Mouse (Mus musculus): ENCODE measurements at regions not wholly inside any gene's neighbourhood (a gene's known extent, or its start where the extent isn't known, plus 50 kb on each side); places are given as distances from the start of the nearest gene placed in this dataset.

DNA sequence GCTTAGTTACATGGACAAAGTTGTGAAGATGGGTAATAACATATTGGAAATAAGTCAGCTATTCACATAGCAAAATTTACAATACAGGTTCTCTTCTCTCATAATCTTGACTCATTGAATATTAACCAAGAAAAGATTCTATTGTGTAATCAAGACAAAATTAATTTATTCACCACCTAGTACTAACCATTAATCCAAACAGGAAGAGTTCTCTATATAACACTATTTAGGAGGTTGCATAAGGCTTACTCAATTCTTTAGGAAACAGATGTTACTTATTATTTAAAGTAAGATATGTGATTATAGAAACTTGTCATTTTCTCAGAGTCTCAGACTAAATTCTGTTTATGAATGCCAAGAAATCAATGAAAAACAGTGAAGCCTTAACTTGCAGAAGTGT lies 600.4 kb upstream of the Tusc1 start:
- no peak for DNase-seq (ENCODE audit: low spot score)

DNA sequence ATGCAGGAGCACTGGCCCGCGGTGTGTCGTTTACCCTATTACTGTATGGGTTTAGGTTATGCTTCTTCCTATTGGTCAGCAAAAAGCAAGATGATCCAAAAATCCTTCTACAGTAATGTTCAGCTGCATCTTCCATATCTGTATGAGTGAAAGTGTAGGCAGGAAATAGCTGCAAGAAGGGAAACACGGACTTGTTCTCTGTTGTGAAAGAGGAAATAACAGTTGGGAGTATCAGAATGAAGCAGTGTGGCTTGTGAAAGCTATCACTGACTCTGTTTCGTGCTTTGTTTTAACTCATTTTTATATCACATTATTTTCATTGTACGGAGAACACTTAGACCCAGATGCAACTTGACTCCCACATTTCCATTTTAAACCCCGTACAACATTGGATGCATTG lies 591.8 kb upstream of the Tusc1 start:
- DNase-seq (ENCODE audit: low spot score): no peak

DNA sequence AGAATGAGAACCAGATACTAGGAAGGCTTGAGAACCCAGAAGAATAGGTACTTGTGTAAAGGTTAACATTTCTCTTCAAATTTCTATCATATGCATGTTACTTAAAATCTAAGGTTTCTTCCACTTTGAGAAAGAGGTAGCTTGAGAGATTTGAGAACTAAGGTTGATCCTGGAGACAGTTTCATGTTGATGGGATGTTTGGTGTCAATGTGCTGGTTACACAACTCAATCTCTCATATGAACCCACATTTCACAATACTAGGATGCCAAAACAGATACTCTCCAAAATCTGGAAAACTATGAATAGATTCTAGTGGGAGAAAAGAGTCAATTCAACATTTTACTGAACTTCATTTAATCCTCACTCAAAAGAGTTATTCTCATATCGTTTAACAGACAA lies 589.1 kb upstream of the Tusc1 start:
- DNase-seq (ENCODE audit: low spot score): no peak

DNA sequence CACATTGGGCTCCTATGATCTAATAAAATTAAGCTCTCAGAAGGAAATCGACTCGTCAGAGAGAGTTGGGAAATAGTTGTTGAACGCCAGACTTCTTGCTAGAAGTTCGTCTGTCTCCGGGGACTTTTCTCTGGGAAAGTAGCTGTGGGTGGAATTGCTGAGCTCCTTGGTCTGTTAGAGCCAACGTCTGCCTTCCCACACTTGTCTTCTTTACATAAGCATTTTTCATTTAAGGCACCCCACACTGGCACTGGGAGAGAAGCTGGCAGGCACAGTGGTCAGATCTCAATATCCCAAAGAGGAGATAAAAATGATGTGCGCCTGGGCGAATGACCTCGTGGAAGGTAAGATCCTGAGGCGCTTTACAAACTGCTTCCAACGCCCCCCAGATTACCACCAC lies 551.3 kb upstream of the Tusc1 start:
- DNase-seq (ENCODE audit: low spot score): no peak

DNA sequence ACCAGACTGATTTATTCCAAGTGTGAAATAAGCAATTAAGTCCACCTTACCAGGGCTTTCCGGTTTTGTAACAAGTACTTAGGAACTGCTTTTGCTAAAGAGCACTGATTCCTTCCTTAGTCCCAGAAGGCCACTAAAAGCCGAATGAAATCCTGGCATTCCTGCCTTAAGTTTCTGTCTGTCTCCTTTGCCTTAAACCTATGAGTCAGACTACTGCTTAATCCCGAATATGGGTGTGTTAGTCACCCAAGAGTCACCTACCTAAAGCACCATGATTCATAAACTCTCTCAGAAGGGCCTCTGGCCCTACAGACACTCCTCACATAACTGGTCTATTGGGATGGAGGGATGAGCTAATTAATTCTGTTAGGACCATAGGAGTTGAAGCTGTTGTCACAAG lies 546.0 kb upstream of the Tusc1 start:
- DNase-seq (ENCODE audit: low spot score): no peak

DNA sequence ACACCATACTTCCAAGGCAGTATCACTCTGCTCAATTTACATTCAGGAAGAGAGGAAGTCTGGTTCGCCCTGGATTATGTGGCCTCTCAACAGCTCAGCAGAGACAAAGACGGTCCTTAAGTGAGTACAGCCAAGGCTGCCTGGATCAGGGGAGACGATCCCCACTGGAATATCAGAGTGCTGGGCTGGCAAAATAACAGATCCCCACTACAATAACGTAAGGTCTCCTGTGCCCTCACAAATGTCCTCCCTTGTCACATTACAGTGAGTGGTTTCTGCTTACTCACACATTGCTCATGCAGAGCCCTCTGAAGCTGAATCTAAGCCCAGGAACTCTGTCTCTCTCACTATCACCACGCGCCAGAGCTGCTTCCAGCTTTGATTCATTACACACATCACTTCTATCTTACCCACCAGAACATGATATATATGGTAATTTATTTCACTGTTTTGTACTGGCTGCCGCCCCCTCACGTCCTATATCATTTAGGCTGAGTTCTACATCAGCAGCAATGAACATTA lies 544.1 kb upstream of the Tusc1 start:
- DNase-seq (ENCODE audit: low spot score): no peak

DNA sequence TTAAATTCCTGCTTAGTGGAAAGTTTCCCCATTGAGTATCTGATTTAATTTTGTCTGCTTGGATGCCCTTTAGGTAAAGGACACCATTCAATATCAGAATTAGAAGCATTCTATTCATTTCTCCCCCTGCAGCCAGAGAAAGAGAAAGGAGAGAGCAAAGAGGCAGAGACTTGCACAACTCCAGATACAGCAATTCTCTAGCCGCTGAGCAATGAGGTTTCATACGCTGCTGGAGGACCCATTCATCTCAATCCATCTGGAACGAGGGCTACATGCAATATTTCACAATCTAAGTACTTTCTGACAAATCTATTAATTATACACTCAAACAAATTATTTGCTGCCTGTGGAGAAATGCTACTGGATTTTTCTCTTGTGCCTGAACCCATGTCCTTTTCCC lies 538.0 kb upstream of the Tusc1 start:
- DNase-seq (ENCODE audit: low spot score): no peak

DNA sequence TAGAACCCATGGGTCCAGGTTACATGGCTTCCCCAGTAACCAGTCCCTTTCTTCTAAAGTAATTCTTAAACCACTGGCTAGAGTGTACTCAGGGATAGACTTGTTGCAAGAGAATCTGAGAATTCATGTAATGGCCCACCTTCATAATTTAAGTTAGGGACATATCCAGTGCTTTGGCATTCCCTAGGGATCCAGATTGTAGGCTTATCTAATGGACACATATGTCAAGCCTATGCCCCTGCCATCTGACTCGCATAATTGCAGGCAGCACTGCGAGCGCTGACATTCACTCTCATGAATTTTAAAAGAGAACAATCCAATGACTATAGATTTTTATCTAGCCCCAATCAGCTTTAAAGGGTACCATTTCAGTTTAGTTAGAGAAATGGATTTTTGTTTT lies 518.1 kb upstream of the Tusc1 start:
- DNase-seq (ENCODE audit: low spot score): no peak

DNA sequence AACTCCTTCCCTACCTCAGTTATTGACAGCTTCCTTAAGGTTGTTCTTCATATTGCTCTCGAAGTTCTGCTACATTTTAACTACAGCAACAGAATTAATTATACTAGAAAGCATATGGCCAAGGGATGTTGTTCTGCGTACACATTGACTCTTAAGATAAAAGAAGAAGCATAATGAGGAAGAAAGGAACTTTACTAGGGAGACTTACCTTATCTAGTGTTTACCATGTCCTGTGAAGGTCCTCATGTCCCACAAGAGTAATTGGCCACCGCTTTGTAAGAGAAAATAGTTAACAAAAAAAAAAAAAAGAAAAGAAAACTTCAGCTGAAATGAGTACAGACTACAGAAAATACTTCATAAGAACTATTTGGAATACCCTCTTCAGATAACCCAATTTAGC lies 513.9 kb upstream of the Tusc1 start:
- no peak for DNase-seq (ENCODE audit: low spot score)

DNA sequence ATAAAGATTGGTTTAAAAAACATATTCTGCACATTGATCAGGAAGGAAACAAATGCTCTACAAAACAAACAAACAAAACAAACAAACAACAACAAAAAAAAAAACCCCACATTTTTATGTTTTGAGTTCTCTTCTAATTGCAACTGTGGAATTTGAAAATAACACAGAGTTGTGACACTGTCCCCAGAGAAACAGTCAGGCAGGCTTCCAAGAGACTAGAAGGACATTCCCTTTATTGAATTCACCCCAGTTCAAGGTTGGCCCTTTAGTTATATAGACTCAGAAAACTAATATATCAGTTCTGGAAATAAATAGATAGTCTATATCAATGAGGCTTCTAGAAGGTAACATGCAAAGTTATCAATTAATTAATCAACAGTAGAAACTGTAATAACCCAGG lies 495.4 kb upstream of the Tusc1 start:
- no peak for DNase-seq (ENCODE audit: low spot score)

DNA sequence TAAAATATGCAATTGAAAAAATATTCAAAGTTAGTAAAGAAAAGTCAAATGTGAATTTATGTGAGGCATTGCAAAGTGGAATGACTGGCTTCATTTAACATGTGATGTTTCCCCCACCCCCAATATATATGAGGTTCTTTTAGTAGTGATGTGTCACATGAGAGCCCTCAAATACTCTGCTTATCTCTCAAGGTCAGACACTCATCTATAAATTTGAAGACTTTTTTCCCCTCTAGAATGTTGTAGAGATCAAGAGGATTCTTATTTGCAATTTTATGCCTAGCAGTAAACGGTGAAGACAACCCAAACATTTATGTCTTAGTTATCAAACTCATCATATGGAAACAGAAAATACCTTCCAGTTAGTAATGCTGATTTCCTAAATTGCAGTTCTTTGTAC lies 457.8 kb upstream of the Tusc1 start:
- no peak for DNase-seq (ENCODE audit: low spot score)

DNA sequence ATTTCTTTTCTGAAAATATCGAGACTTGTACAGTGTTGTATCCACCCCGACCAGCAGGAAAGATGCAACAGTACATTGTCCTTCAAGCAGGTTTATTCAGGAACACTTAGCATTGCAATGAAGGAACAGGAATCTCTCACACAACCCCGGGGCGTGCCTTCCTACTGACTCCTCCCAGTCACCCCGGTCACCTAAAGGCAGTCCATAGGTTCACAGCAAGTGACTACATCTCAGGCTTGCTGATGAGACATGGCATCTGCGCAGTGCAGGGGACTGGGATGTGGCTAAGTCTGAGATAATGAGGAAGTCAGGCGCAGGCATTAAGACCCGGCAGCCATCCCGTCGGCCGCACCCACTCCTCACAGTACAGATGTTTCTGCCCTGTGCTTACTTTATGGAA lies 454.8 kb upstream of the Tusc1 start:
- DNase-seq (ENCODE audit: low spot score): no peak

DNA sequence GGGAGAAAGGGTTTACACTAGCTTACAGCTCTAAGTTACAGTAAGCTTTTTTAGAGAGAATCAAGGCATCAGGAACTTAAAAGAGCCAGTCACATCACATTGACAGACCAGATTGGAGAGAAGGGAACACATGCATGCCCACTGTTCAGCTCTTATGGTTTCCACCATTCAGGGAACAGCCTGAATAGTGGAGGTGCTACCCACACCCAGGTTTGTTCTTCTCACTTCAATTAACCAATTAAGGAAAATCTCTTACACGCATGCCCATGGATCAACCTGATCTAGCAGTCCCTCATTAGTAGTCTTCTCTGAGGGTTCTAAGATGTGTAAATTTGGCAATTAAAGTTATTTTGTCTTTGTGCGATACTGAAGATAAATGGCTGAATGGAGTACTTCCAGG lies 419.2 kb upstream of the Tusc1 start:
- no peak for DNase-seq (ENCODE audit: low spot score)

DNA sequence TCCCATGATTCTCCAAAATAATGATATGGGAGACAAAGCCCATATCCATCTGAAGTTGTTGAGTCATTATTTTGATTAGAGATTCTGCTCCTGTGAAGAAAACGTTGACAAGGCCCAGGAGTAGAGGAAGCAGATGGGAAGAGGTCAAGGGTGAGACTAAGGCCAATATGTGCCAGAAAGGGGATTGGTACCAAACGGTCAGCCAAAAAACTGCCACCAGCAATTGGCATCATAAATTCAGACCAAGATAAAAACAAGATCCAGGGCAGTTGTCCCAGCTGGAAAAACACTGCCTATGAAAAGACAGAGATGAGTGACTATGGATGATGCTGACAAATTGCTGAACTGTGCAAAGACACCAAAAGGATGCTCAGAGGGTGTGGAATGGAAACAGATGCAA lies 411.0 kb upstream of the Tusc1 start:
- no peak for DNase-seq (ENCODE audit: low spot score)

DNA sequence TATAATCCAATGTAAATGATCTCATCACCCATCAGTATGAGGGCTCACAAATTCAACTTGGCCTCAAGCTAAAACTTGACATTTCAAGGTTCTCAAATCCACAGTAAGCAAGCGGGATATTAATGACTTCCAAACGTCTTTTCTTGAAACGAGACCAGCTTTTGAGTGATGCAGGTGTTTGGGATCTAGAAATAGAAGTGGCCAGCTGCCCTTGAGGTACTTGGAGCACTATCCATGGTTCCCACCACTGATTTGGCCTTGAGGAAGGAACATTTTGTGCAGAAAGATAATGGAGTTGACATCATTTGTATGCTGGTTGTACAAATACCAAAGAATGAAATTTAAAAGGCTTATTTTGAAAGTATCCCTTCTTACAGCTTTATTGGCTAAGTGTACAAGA lies 378.4 kb upstream of the Tusc1 start:
- no peak for DNase-seq (ENCODE audit: low spot score)

DNA sequence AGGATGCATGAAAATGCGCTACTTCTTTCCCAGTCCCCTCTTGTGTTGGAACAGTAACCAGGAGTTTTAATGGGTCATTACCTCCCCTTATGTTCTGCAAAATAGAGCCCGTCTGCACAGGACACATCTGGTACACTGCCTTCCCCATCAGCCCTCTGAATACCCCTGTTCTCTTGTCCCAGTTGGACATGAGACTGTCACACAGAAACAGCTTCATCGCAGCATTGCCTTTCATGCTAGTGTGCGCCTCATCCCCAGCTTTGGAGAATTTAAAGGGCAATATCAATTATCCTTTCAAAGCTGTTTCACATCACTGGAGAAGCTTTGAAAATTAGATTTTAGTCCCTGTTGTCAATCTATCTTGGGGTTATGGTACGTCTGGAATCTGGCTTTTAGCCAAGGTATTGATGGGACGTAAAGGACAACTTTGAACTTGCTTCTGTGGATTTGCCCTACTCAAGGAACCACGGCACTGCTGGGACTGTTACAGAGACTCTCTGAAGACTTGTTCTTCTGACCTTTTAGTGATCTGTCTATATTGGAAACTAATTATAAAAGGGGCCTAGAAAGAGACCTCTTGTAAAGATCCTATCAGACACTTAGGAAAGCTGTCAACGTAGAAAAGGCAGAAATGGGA lies 341.2 kb upstream of the Tusc1 start:
- no peak for DNase-seq (ENCODE audit: low spot score)

DNA sequence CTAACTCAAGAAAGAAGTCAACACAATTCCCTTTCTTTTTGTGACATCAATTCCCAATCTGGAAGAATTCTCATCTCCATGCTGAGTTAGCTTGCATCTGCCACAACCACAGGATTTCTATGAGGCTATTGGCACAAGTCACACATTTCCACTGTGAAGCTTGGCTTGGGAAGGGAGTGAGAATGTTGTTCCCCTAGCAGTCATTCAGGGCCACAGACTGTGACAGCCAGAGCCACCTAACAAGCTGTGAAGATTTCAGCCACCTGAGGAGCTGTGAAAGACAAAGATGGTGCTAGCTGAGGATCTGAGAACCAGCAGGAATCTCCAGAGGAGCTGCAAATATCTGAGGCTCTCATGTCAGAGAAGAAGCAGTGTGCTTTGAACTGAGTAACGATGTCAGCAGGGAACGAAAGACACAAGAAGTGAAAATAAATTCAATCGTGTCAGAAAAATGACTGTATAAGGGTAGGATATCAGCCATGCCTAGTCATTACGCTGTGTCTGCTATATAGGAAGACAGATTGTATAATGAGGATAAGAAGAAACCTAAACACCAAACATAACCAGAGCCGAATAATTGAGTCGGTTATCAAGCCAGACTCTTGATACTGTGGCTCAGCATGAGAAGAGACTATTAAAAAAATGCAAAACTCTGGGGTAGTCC lies 340.6 kb upstream of the Tusc1 start:
- DNase-seq (ENCODE audit: low spot score): no peak

DNA sequence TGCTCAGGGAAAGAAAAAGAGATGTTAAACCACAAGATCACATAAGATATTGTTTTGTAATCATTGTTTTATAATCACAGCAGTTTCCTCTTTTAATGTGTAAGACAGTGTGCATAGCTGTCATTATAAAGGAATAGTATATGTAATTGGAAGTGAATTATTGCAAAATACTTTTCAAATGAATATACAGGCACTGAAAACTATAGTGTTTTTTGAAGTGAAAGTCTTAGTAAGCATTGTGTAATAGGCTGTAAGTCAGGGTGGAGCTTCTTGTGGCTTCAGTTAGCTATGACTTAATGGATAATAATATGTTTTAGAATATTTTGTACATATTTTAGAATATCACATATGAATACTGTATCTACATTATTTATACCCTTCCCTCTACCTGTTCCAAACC lies 333.7 kb upstream of the Tusc1 start:
- no peak for DNase-seq (ENCODE audit: low spot score)

DNA sequence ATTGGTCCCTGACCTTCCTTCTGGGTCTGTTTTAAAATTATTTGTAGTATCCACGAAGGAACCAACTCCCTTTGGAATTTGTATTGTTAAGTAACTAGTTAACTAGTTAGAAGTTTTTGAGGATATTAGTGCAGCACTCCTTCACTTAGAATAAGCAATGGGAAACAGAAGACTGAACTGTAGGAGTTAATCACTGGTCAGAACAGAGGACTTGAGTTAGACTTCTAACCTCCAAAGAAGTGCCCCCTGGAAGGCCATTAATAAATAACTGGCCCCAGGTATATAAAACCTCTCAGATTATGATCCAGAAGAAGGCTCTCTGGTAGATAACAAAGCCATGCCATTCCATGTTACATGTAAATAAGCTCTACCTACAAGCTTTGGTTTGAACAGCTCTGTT lies 329.0 kb upstream of the Tusc1 start:
- DNase-seq (ENCODE audit: low spot score): no peak

DNA sequence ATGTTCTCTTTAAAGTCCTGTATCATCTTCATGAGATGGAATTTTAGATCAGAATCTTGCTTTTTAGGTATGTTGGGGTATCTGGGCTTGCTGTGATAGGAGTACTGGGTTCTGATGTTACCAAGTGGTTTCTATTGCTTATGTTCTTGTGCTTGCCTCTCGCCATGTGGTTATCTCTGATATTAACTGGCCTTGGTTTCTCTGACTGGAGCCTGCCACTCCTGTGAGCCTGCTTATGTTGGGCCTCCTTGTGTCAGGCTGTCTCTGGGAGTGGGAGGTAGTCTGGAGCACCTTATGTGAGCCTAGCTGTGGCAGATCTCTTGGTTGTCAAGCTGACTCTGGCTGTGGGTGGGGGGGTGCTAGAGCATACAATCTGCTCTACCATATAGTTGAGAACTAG lies 302.9 kb upstream of the Tusc1 start:
- DNase-seq (ENCODE audit: low spot score): no peak

DNA sequence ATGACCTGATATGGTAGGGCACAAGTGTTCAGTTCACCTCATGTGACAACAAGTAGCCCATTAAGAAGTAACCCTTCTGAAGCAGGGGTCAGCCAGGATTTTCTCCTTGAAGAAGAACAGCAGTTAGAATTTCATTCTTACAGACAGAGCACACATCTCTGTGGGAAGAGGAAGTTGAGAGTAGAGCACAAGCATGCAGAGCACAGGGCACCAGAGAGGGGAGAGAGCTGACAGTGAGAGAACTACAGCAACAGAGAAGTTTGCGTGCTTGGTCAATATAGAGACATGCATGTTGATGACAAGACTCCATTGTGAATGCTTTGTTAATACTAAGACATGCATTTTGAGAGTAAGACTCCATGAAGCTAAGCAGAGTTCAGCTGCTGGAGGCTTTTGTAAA lies 263.2 kb upstream of the Tusc1 start:
- DNase-seq (ENCODE audit: low spot score): no peak

DNA sequence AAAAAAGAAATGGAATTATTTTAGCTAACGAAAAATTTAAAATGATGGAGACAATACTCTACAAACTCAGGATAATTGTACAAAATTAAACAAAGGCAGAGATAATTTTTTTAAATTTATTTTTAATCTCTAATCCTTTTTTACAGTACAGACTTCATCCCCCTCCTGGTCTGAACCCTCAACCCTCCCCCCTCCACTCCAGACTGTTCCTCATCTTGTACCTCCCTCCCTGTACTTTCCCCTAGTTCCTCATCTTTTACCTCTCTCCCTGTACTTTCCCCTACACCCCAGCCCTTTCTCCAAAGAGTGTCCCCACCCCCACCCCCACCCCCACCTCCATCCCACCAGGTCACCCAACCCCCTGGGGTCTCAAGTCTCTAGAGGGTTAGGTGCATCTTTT lies 249.0 kb upstream of the Tusc1 start:
- no peak for DNase-seq (ENCODE audit: low spot score)

DNA sequence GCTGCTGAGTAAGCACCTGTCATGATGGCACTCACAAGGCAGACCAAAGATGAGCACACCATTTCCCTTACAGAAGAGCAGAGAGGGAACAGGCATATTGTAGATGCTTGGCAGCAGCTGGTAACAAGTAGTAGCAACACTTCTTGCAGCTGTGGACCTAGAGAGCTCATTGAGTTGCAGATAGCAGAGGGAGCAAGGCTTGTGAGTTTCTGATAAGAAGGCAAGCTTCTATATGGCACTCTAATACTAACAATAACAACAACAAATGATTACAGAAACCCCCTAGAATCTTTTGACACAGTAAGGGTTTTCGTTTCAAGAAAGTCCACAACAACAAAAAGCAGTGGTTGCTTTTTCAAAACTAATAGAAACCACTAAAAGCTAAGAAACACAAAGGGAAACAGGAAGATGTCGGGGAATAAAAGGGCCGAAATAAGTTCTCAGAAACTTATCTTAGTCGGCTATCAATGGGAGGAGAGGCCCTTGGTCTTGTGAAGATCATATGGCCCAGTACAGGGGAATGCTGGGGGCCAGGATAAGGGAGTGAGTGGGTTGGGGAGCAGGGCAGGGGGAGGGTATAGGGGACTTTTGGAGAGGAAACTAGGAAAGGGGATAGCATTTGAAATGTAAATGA lies 248.5 kb upstream of the Tusc1 start:
- no peak for DNase-seq (ENCODE audit: low spot score)

DNA sequence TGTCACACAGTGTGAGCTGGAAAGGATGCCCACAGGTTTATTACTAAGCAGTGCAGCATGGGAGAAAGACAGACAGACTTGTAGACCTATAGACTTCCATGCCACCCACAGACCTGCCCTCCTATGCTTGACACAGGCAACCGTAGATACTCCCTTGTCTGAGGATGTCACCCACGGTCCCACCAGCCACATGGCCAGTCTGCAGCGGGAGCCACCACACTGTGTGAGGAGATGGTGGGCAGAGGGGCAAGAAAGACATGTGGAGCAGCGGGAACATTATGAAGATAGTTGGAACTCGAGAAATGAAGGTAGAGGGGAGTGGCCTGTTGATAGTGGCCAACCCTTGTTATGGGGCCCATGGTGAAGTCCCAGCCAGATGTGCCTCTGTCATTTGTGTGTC lies 244.0 kb upstream of the Tusc1 start:
- DNase-seq (ENCODE audit: low spot score): no peak
